Mouse (Mus musculus) intestine, embryonic 15.5 days (tissue): ENCODE data around the gene Tbc1d4. TPM values are rescaled to one million over a fixed set of nuclear protein-coding genes. Genes with fewer than 3 reads are reported as not detected.

Experiments used
- ATAC-seq: fragments of 200-750 bp; cut with Nextera tagmentation; 2 replicates; pipeline ENCODE4 v1.8.0; 2017; ENCODE audit warnings: moderate TSS enrichment, moderate library complexity
- H3K27ac ChIP-seq: fragments of 300-500 bp; sonication (generic); 2 replicates; pipeline ENCODE4 v1.5.1; 2015; ENCODE audit warnings: mild to moderate bottlenecking, inconsistent platforms
- H3K27me3 ChIP-seq: fragments of 300-500 bp; sonication (generic); replicated peaks from 2 replicates; pipeline ENCODE4 v1.6.1; 2015; ENCODE audit warnings: inconsistent platforms
- H3K36me3 ChIP-seq: fragments of 300-500 bp; sonication (generic); 2 replicates; pipeline ENCODE4 v1.6.1; 2015; ENCODE audit warnings: inconsistent platforms
- H3K4me1 ChIP-seq: fragments of 300-500 bp; sonication (generic); replicated peaks from 2 replicates; pipeline ENCODE4 v1.6.1; 2015; ENCODE audit warnings: inconsistent platforms
- H3K4me2 ChIP-seq: fragments of 300-500 bp; sonication (generic); replicated peaks from 2 replicates; pipeline ENCODE4 v1.6.1; 2015; ENCODE audit warnings: mild to moderate bottlenecking, inconsistent platforms
- H3K4me3 ChIP-seq: fragments of 300-500 bp; sonication (generic); replicated peaks from 2 replicates; pipeline ENCODE4 v1.5.1; 2015; ENCODE audit warnings: inconsistent platforms
- H3K9ac ChIP-seq: fragments of 300-500 bp; sonication (generic); 2 replicates; pipeline ENCODE4 v1.6.1; 2015; ENCODE audit warnings: inconsistent platforms
- H3K9me3 ChIP-seq: fragments of 300-500 bp; sonication (generic); 2 replicates; pipeline ENCODE4 v1.6.1; 2016; ENCODE audit warnings: inconsistent platforms
- WGBS: fragments of 180-500 bp; shearing (Covaris S2); methylation state at CpG from one replicate; pipeline ENCODE4 v1.1.7; 2015; 5-methylcytosine and 5-hydroxymethylcytosine counted together
- polyA plus RNA-seq: library from polyadenylated mRNA; unstranded; fragments of >200 nt; fragmentation: Nextera tagmentation; extraction: Ambion mirVana; gene quantifications from 2 replicates; pipeline ENCODE4 v1.2.1, GENCODE M21; 2015

Tbc1d4 gene
- polyA plus RNA-seq, 1 experiment from 2014 or later = 8.9 TPM

- Histone ChIP-seq H3K9ac (no peak overlapping the region), H3K27me3 (no peaks in the 10 kb centered on the region), H3K9me3 (no peaks in the 10 kb centered on the region), H3K4me3 (no peak overlapping the region), H3K36me3 (no peaks in the 10 kb centered on the region), H3K27ac (no peak overlapping the region), H3K4me1 (no peaks in the 10 kb centered on the region), H3K4me2 (no peak overlapping the region)
- no peak for ATAC-seq
Measured at GRCm38 (mm10) chr14:101505805-101506204, 103.2 kb downstream of the Tbc1d4 start.

GRCm38 (mm10) chr14:101504473-101505200, 104.4 kb downstream of the Tbc1d4 start:
- Histone ChIP-seq H3K27ac (no peak overlapping the region), H3K4me2 (no peak overlapping the region), H3K36me3 (no peaks in the 10 kb centered on the region), H3K4me1 (no peaks in the 10 kb centered on the region), H3K9me3 (no peaks in the 10 kb centered on the region), H3K27me3 (no peaks in the 10 kb centered on the region), H3K9ac (no peak overlapping the region), H3K4me3 (no peak overlapping the region)
- WGBS = 87% methylated on average over 13 of the region's 13 CpGs
- no peak for ATAC-seq

GRCm38 (mm10) chr14:101503168-101503961, 105.6 kb downstream of the Tbc1d4 start:
- Histone ChIP-seq H3K9me3 (no peaks in the 10 kb centered on the region), H3K4me3 (no peak overlapping the region), H3K9ac (no peak overlapping the region), H3K4me2 (no peak overlapping the region), H3K4me1 (no peaks in the 10 kb centered on the region), H3K36me3 (no peaks in the 10 kb centered on the region), H3K27me3 (no peaks in the 10 kb centered on the region), H3K27ac (no peak overlapping the region)
- WGBS = 84% methylated on average over 3 of the region's 3 CpGs
- no peak for ATAC-seq

GRCm38 (mm10) chr14:101501868-101502267, 107.1 kb downstream of the Tbc1d4 start:
- no peaks in the 10 kb centered on the region for H3K4me1 ChIP-seq
- H3K27me3 ChIP-seq = no peaks in the 10 kb centered on the region
- no peak overlapping the region for H3K27ac ChIP-seq
- ATAC-seq = no peak
- H3K4me2 ChIP-seq = no peak overlapping the region
- no peaks in the 10 kb centered on the region for H3K9me3 ChIP-seq
- no peak overlapping the region for H3K4me3 ChIP-seq
- H3K36me3 ChIP-seq = no peaks in the 10 kb centered on the region
- no peak overlapping the region for H3K9ac ChIP-seq
- 94% methylated on average over 6 of the region's 6 CpGs for WGBS

GRCm38 (mm10) chr14:101501452-101501851, 107.5 kb downstream of the Tbc1d4 start:
- whole genome bisulfite sequencing = 83% methylated on average over 11 of the region's 11 CpGs

GRCm38 (mm10) chr14:101500826-101501225, 108.2 kb downstream of the Tbc1d4 start:
- Histone ChIP-seq H3K36me3 (no peaks in the 10 kb centered on the region), H3K9me3 (no peaks in the 10 kb centered on the region), H3K9ac (no peak overlapping the region), H3K27ac (no peak overlapping the region), H3K4me3 (no peak overlapping the region), H3K27me3 (no peaks in the 10 kb centered on the region), H3K4me1 (no peaks in the 10 kb centered on the region), H3K4me2 (no peak overlapping the region)
- WGBS = 65% methylated on average over 11 of the region's 11 CpGs
- no peak for ATAC-seq

More at GRCm38 (mm10) chr14:101501452-101501851, 107.5 kb downstream of the Tbc1d4 start:
- H3K36me3 ChIP-seq = no peaks in the 10 kb centered on the region
- no peak overlapping the region for H3K27ac ChIP-seq
- no peak for ATAC-seq
- no peak overlapping the region for H3K4me3 ChIP-seq
- no peak overlapping the region for H3K9ac ChIP-seq
- no peak overlapping the region for H3K4me2 ChIP-seq
- no peaks in the 10 kb centered on the region for H3K9me3 ChIP-seq
- H3K27me3 ChIP-seq = no peaks in the 10 kb centered on the region
- H3K4me1 ChIP-seq = no peaks in the 10 kb centered on the region

- Histone ChIP-seq H3K4me1 (no peaks in the 10 kb centered on the region), H3K36me3 (no peaks in the 10 kb centered on the region), H3K9ac (no peak overlapping the region), H3K4me2 (no peak overlapping the region), H3K27me3 (no peaks in the 10 kb centered on the region), H3K27ac (no peak overlapping the region), H3K4me3 (no peak overlapping the region), H3K9me3 (no peaks in the 10 kb centered on the region)
- 89% methylated on average over 1 of the region's 1 CpGs for WGBS
- no peak for ATAC-seq
Measured at GRCm38 (mm10) chr14:101499838-101500237, 109.2 kb downstream of the Tbc1d4 start.

GRCm38 (mm10) chr14:101488264-101488810, 120.7 kb downstream of the Tbc1d4 start:
- 56% methylated on average over 15 of the region's 15 CpGs for WGBS
- H3K9ac ChIP-seq = no peak overlapping the region

GRCm38 (mm10) chr14:101486550-101486949, 122.4 kb downstream of the Tbc1d4 start:
- ATAC-seq = no peak
- Histone ChIP-seq H3K4me3 (no peak overlapping the region), H3K27me3 (no peaks in the 10 kb centered on the region), H3K36me3 (no peaks in the 10 kb centered on the region), H3K27ac (no peak overlapping the region), H3K4me1 (no peaks in the 10 kb centered on the region), H3K9ac (no peak overlapping the region), H3K4me2 (no peak overlapping the region), H3K9me3 (no peaks in the 10 kb centered on the region)
- 72% methylated on average over 3 of the region's 3 CpGs for WGBS

More at GRCm38 (mm10) chr14:101488264-101488810, 120.7 kb downstream of the Tbc1d4 start:
- Histone ChIP-seq H3K36me3 (no peaks in the 10 kb centered on the region), H3K27me3 (no peaks in the 10 kb centered on the region), H3K27ac (no peak overlapping the region), H3K4me1 (no peaks in the 10 kb centered on the region), H3K4me2 (no peak overlapping the region), H3K4me3 (no peak overlapping the region), H3K9me3 (no peaks in the 10 kb centered on the region)
- no peak for ATAC-seq

- no peak overlapping the region for H3K4me2 ChIP-seq
- no peak overlapping the region for H3K27ac ChIP-seq
- 59% methylated on average over 4 of the region's 4 CpGs for WGBS
- H3K9me3 ChIP-seq = no peaks in the 10 kb centered on the region
- H3K36me3 ChIP-seq = no peaks in the 10 kb centered on the region
- no peak overlapping the region for H3K9ac ChIP-seq
- no peak overlapping the region for H3K4me3 ChIP-seq
- no peaks in the 10 kb centered on the region for H3K27me3 ChIP-seq
- no peak for ATAC-seq
- no peaks in the 10 kb centered on the region for H3K4me1 ChIP-seq
Measured at GRCm38 (mm10) chr14:101483230-101483629, 125.8 kb downstream of the Tbc1d4 start.

GRCm38 (mm10) chr14:101482270-101482669, 126.7 kb downstream of the Tbc1d4 start:
- Histone ChIP-seq H3K9me3 (no peaks in the 10 kb centered on the region), H3K27ac (no peak overlapping the region), H3K9ac (no peak overlapping the region), H3K4me3 (no peak overlapping the region), H3K36me3 (no peaks in the 10 kb centered on the region), H3K4me1 (no peaks in the 10 kb centered on the region), H3K4me2 (no peak overlapping the region), H3K27me3 (no peaks in the 10 kb centered on the region)
- ATAC-seq = no peak
- 42% methylated on average over 4 of the region's 4 CpGs for WGBS

- Histone ChIP-seq H3K4me2 (no peak overlapping the region), H3K9ac (no peak overlapping the region), H3K36me3 (no peaks in the 10 kb centered on the region), H3K27me3 (no peaks in the 10 kb centered on the region), H3K9me3 (no peaks in the 10 kb centered on the region), H3K27ac (no peak overlapping the region), H3K4me1 (no peaks in the 10 kb centered on the region), H3K4me3 (no peak overlapping the region)
- no peak for ATAC-seq
- 87% methylated on average over 7 of the region's 7 CpGs for WGBS
Measured at GRCm38 (mm10) chr14:101481165-101481564, 127.8 kb downstream of the Tbc1d4 start.
